Mouse (Mus musculus) activated CD4-positive, CD25-positive, alpha-beta regulatory T cell, adult 4 months (primary cell): Measurements from ENCODE around the gene Zbtb38. TPM values are rescaled to one million over a fixed set of nuclear protein-coding genes. Genes with fewer than 3 reads are reported as not detected.

Experiments
- ATAC-seq: one replicate; pipeline ENCODE4 v1.8.0; 2017
- polyA plus RNA-seq, 2 experiments: library from polyadenylated mRNA; unstranded; fragments of 100-300 nt; shearing (Covaris generic); gene quantifications; one replicate each; pipeline ENCODE4 v1.2.1; 2017

Gene Zbtb38
- polyA plus RNA-seq = 10 to 100 TPM; 59.9 to 61.4 TPM

- ATAC-seq = no peak
Measured at GRCm38 (mm10) chr9:96752603-96753114, at the start of gene Zbtb38. TSS of gene Zbtb38 (minus strand) at chr9:96752831.

- ATAC-seq = peak; percentile 50
Measured at GRCm38 (mm10) chr9:96800131-96800825, 47.6 kb upstream of the Zbtb38 start.

GRCm38 (mm10) chr9:96797311-96797710, 44.7 kb upstream of the Zbtb38 start:
- ATAC-seq = no peak

GRCm38 (mm10) chr9:96795399-96795928, 42.8 kb upstream of the Zbtb38 start:
- ATAC-seq = peak; percentile 65

GRCm38 (mm10) chr9:96794601-96795000, 42.0 kb upstream of the Zbtb38 start:
- no peak for ATAC-seq

- ATAC-seq = no peak
Measured at GRCm38 (mm10) chr9:96792543-96792942, 39.9 kb upstream of the Zbtb38 start.

- ATAC-seq = no peak
Measured at GRCm38 (mm10) chr9:96790389-96791007, 37.9 kb upstream of the Zbtb38 start.

- ATAC-seq = no peak
Measured at GRCm38 (mm10) chr9:96789906-96790305, 37.3 kb upstream of the Zbtb38 start.

GRCm38 (mm10) chr9:96787797-96788196, 35.2 kb upstream of the Zbtb38 start:
- peak; percentile 50 for ATAC-seq

- peak; percentile 5 for ATAC-seq
Measured at GRCm38 (mm10) chr9:96785871-96786342, 33.3 kb upstream of the Zbtb38 start.

GRCm38 (mm10) chr9:96785187-96785586, 32.6 kb upstream of the Zbtb38 start:
- peak; percentile 78 for ATAC-seq

- peak; percentile 54 for ATAC-seq
Measured at GRCm38 (mm10) chr9:96783667-96784066, 31.0 kb upstream of the Zbtb38 start.

- ATAC-seq = no peak
Measured at GRCm38 (mm10) chr9:96783258-96783657, 30.6 kb upstream of the Zbtb38 start.

GRCm38 (mm10) chr9:96782062-96782461, 29.4 kb upstream of the Zbtb38 start:
- no peak for ATAC-seq

- ATAC-seq = peak; percentile 92
Measured at GRCm38 (mm10) chr9:96773146-96773545, 20.5 kb upstream of the Zbtb38 start.

- no peak for ATAC-seq
Measured at GRCm38 (mm10) chr9:96770443-96770842, 17.8 kb upstream of the Zbtb38 start.

- ATAC-seq = no peak
Measured at GRCm38 (mm10) chr9:96769651-96770050, 17.0 kb upstream of the Zbtb38 start.

GRCm38 (mm10) chr9:96767874-96768273, 15.2 kb upstream of the Zbtb38 start:
- ATAC-seq = no peak

- ATAC-seq = no peak
Measured at GRCm38 (mm10) chr9:96766078-96766477, 13.4 kb upstream of the Zbtb38 start.

- peak; percentile 82 for ATAC-seq
Measured at GRCm38 (mm10) chr9:96765410-96765809, 12.8 kb upstream of the Zbtb38 start.

GRCm38 (mm10) chr9:96763847-96764631, 11.4 kb upstream of the Zbtb38 start:
- ATAC-seq = no peak

GRCm38 (mm10) chr9:96763025-96763424, 10.4 kb upstream of the Zbtb38 start:
- ATAC-seq = no peak
